Mouse (Mus musculus): ENCODE measurements around the gene Paqr6.
"Not testable (repeated sequence)": the region's sequence is repeated elsewhere in the genome, so short reads cannot be mapped to it uniquely, and the experiment has no call there.

- TF ChIP-seq POLR2A (IDR thresholded peaks at IDR 0.05; ENCODE audit: extremely low read depth, insufficient read depth, low read length); CTCF (IDR thresholded peaks at IDR 0.05; ENCODE audit: low read depth, low read length): not testable (repeated sequence)
These were observed 3.1 kb downstream of the Paqr6 start for GRCm38 (mm10) chr3:88367517-88367916.
